Mouse (Mus musculus): Measurements from ENCODE around the gene Sppl3. TPM values are rescaled to one million over a fixed set of nuclear protein-coding genes. Genes with fewer than 3 reads are reported as not detected.

The Sppl3 gene
- polyA plus RNA-seq, 1 experiment: 69.2 TPM

- H3K4me3 ChIP-seq (ENCODE audit: low read depth, low read length): no peak overlapping the region
- H3K27me3 ChIP-seq (ENCODE audit: control insufficient read depth, insufficient read depth, low read length, poor library complexity, severe bottlenecking): no peaks in the 10 kb centered on the region
- H3K27ac ChIP-seq (ENCODE audit: insufficient read depth, low read length): no peak overlapping the region
- H3K9ac ChIP-seq (ENCODE audit: low read depth, poor library complexity, severe bottlenecking): no peak overlapping the region
- H3K9me3 ChIP-seq (replicated peaks; ENCODE audit: control insufficient read depth, insufficient read depth, low read length, poor library complexity, severe bottlenecking): no peaks in the 10 kb centered on the region
- H3K36me3 ChIP-seq (ENCODE audit: control insufficient read depth, insufficient read depth, low read length, poor library complexity, severe bottlenecking): no peaks in the 10 kb centered on the region
- peaks cover 2% of the 10 kb centered on the region for H3K4me1 ChIP-seq (ENCODE audit: control insufficient read depth, insufficient read depth, low read length)
- TF ChIP-seq CTCF (IDR thresholded peaks at IDR 0.05; ENCODE audit: low read depth, low read length) (no peak), POLR2A (IDR thresholded peaks at IDR 0.05; ENCODE audit: insufficient read depth, low read length) (no peak)
Observed at GRCm38 (mm10) chr5:115003224-115003873, 7.6 kb upstream of the Sppl3 start.

DNA sequence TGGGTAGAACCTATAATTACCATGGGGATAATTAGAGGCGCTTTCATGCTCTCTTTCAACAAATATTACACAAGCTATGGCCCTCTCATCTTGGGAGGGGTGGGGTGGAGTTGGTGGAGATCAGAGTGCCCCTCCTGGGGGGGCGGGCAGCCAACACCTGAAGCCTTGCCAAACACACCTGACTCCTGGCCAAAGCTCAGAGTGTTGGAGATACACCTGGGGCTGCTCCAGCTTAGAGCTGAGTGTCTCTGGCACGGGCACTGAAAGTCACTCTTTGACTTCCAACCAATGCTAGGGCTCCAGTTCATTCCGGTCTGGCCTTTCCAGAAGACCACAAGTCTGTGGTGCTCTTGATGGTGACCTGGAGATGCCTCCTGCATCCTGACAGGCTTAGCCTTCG is 3.2 kb upstream of the Sppl3 start:
- Histone ChIP-seq H3K4me1 (ENCODE audit: control insufficient read depth, insufficient read depth, low read length) (peaks cover 5% of the 10 kb centered on the region), H3K27me3 (ENCODE audit: control insufficient read depth, insufficient read depth, low read length, poor library complexity, severe bottlenecking) (no peaks in the 10 kb centered on the region), H3K9me3 (replicated peaks; ENCODE audit: control insufficient read depth, insufficient read depth, low read length, poor library complexity, severe bottlenecking) (no peaks in the 10 kb centered on the region), H3K36me3 (ENCODE audit: control insufficient read depth, insufficient read depth, low read length, poor library complexity, severe bottlenecking) (no peaks in the 10 kb centered on the region), H3K27ac (ENCODE audit: insufficient read depth, low read length) (no peak overlapping the region), H3K9ac (ENCODE audit: low read depth, poor library complexity, severe bottlenecking) (no peak overlapping the region), H3K4me3 (ENCODE audit: low read depth, low read length) (no peak overlapping the region)
- TF ChIP-seq EP300 (IDR thresholded peaks at IDR 0.05; ENCODE audit: insufficient read depth, low read depth, low read length) (no peak), POLR2A (IDR thresholded peaks at IDR 0.05; ENCODE audit: insufficient read depth, low read length) (no peak), CTCF (IDR thresholded peaks at IDR 0.05; ENCODE audit: low read depth, low read length) (no peak)

GRCm38 (mm10) chr5:115008307-115008706 is 2.6 kb upstream of the Sppl3 start:
- Histone ChIP-seq H3K27me3 (ENCODE audit: control insufficient read depth, insufficient read depth, low read length, poor library complexity, severe bottlenecking) (no peaks in the 10 kb centered on the region), H3K9ac (ENCODE audit: low read depth, poor library complexity, severe bottlenecking) (no peak overlapping the region), H3K4me3 (ENCODE audit: low read depth, low read length) (no peak overlapping the region), H3K4me1 (ENCODE audit: control insufficient read depth, insufficient read depth, low read length) (peaks cover 5% of the 10 kb centered on the region), H3K9me3 (replicated peaks; ENCODE audit: control insufficient read depth, insufficient read depth, low read length, poor library complexity, severe bottlenecking) (no peaks in the 10 kb centered on the region), H3K27ac (ENCODE audit: insufficient read depth, low read length) (no peak overlapping the region), H3K36me3 (ENCODE audit: control insufficient read depth, insufficient read depth, low read length, poor library complexity, severe bottlenecking) (no peaks in the 10 kb centered on the region)
- TF ChIP-seq CTCF (IDR thresholded peaks at IDR 0.05; ENCODE audit: low read depth, low read length) (no peak), POLR2A (IDR thresholded peaks at IDR 0.05; ENCODE audit: insufficient read depth, low read length) (no peak), EP300 (IDR thresholded peaks at IDR 0.05; ENCODE audit: insufficient read depth, low read depth, low read length) (no peak)

DNA sequence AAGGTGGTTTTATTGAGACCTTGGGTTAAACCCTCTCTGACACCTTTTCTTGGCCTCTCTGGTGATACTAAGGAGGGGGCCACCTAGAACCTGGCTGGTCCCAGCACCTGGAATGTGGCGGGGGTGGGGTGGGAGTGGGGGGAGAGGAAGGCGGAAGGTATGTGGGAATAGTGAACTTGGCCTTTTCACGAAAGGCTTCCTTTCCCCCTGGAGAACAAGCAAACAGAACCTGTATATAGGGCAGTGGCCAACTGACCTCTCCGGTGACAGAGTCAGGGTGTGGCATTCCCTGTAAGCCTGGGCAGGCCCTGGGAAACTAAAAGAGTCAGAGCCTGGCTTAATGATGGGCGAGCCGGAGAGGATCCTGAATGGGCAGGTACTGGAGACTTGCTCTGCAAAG is 1.8 kb upstream of the Sppl3 start:
- Histone ChIP-seq H3K27ac (ENCODE audit: insufficient read depth, low read length) (peak overlapping the region; percentile 76; the same call in 1 of the 2 replicates), H3K9me3 (replicated peaks; ENCODE audit: control insufficient read depth, insufficient read depth, low read length, poor library complexity, severe bottlenecking) (no peaks in the 10 kb centered on the region), H3K9ac (ENCODE audit: low read depth, poor library complexity, severe bottlenecking) (no peak overlapping the region), H3K4me3 (ENCODE audit: low read depth, low read length) (no peak overlapping the region), H3K36me3 (ENCODE audit: control insufficient read depth, insufficient read depth, low read length, poor library complexity, severe bottlenecking) (no peaks in the 10 kb centered on the region), H3K4me1 (ENCODE audit: control insufficient read depth, insufficient read depth, low read length) (peaks cover 5% of the 10 kb centered on the region), H3K27me3 (ENCODE audit: control insufficient read depth, insufficient read depth, low read length, poor library complexity, severe bottlenecking) (no peaks in the 10 kb centered on the region)
- TF ChIP-seq EP300 (IDR thresholded peaks at IDR 0.05; ENCODE audit: insufficient read depth, low read depth, low read length) (no peak), CTCF (IDR thresholded peaks at IDR 0.05; ENCODE audit: low read depth, low read length) (no peak), POLR2A (IDR thresholded peaks at IDR 0.05; ENCODE audit: insufficient read depth, low read length) (no peak)

- Histone ChIP-seq H3K27ac (ENCODE audit: insufficient read depth, low read length) (peak overlapping the region; percentile 76), H3K36me3 (ENCODE audit: control insufficient read depth, insufficient read depth, low read length, poor library complexity, severe bottlenecking) (no peaks in the 10 kb centered on the region), H3K9me3 (replicated peaks; ENCODE audit: control insufficient read depth, insufficient read depth, low read length, poor library complexity, severe bottlenecking) (no peaks in the 10 kb centered on the region), H3K4me3 (ENCODE audit: low read depth, low read length) (no peak overlapping the region), H3K4me1 (ENCODE audit: control insufficient read depth, insufficient read depth, low read length) (peaks cover 5% of the 10 kb centered on the region), H3K9ac (ENCODE audit: low read depth, poor library complexity, severe bottlenecking) (peak overlapping the region; percentile 99; the same call in 1 of the 2 replicates), H3K27me3 (ENCODE audit: control insufficient read depth, insufficient read depth, low read length, poor library complexity, severe bottlenecking) (no peaks in the 10 kb centered on the region)
- TF ChIP-seq EP300 (IDR thresholded peaks at IDR 0.05; ENCODE audit: insufficient read depth, low read depth, low read length): no peak
- TF ChIP-seq POLR2A (IDR thresholded peaks at IDR 0.05; ENCODE audit: insufficient read depth, low read length): no peak
- no peak for TF ChIP-seq CTCF (IDR thresholded peaks at IDR 0.05; ENCODE audit: low read depth, low read length)
Observed at GRCm38 (mm10) chr5:115009961-115010360, 976 bp upstream of the Sppl3 start.

DNA sequence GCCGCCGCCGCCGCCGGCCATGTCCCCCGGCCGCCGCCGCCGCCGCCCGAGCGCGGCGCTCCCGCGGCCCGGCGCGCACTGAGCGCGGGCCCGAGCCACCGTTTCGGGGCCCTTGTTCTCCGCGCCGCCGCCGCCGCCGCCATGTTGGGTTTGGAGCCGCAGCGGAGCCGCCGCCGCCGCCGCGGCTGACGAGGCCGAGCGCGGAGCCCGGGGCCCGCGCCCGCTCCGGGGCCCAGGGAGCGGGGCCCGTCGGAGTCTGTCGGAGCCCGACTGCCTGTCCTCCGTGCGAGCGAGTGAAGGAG is 231 bp downstream of the Sppl3 start:
- TF ChIP-seq CTCF (IDR thresholded peaks at IDR 0.05; ENCODE audit: low read depth, low read length): no peak
- no peak for TF ChIP-seq POLR2A (IDR thresholded peaks at IDR 0.05; ENCODE audit: insufficient read depth, low read length)
- no peak for TF ChIP-seq EP300 (IDR thresholded peaks at IDR 0.05; ENCODE audit: insufficient read depth, low read depth, low read length)
- Histone ChIP-seq H3K9me3 (replicated peaks; ENCODE audit: control insufficient read depth, insufficient read depth, low read length, poor library complexity, severe bottlenecking) (no peaks in the 10 kb centered on the region), H3K27ac (ENCODE audit: insufficient read depth, low read length) (no peak overlapping the region), H3K4me1 (ENCODE audit: control insufficient read depth, insufficient read depth, low read length) (peaks cover 5% of the 10 kb centered on the region), H3K36me3 (ENCODE audit: control insufficient read depth, insufficient read depth, low read length, poor library complexity, severe bottlenecking) (no peaks in the 10 kb centered on the region), H3K9ac (ENCODE audit: low read depth, poor library complexity, severe bottlenecking) (peak overlapping the region; percentile 99), H3K4me3 (ENCODE audit: low read depth, low read length) (peak overlapping the region; percentile 93), H3K27me3 (ENCODE audit: control insufficient read depth, insufficient read depth, low read length, poor library complexity, severe bottlenecking) (no peaks in the 10 kb centered on the region)

Data from ES-Bruce4 (cell line).